Mouse (Mus musculus): Measurements from ENCODE around the gene Arid1a. TPM values are rescaled to one million over a fixed set of nuclear protein-coding genes. Genes with fewer than 3 reads are reported as not detected.

The Arid1a gene
- polyA plus RNA-seq, 1 experiment: 29.7 TPM

GRCm38 (mm10) chr4:133735282-133735681 is 21.3 kb downstream of the Arid1a start:
- DNase-seq (ENCODE audit: low read depth): no peak

- no peak for DNase-seq (ENCODE audit: low read depth)
Observed at GRCm38 (mm10) chr4:133730122-133730521, 26.4 kb downstream of the Arid1a start.

- no peak for DNase-seq (ENCODE audit: low read depth)
Observed at GRCm38 (mm10) chr4:133729541-133730093, 27.0 kb downstream of the Arid1a start.

GRCm38 (mm10) chr4:133729007-133729406 is 27.6 kb downstream of the Arid1a start:
- DNase-seq (ENCODE audit: low read depth): no peak

GRCm38 (mm10) chr4:133728256-133728655 is 28.3 kb downstream of the Arid1a start:
- DNase-seq (ENCODE audit: low read depth): no peak

- DNase-seq (ENCODE audit: low read depth): no peak
Observed at GRCm38 (mm10) chr4:133725706-133726105, 30.9 kb downstream of the Arid1a start.

GRCm38 (mm10) chr4:133719791-133720190 is 36.8 kb downstream of the Arid1a start:
- DNase-seq (ENCODE audit: low read depth): no peak

GRCm38 (mm10) chr4:133712755-133713154 is 43.8 kb downstream of the Arid1a start:
- no peak for DNase-seq (ENCODE audit: low read depth)

GRCm38 (mm10) chr4:133711307-133712076 is 45.1 kb downstream of the Arid1a start:
- DNase-seq (ENCODE audit: low read depth): no peak

GRCm38 (mm10) chr4:133709395-133709794 is 47.2 kb downstream of the Arid1a start:
- DNase-seq (ENCODE audit: low read depth): no peak

- DNase-seq (ENCODE audit: low read depth): no peak
Observed at GRCm38 (mm10) chr4:133707464-133707863, 49.1 kb downstream of the Arid1a start.

- no peak for DNase-seq (ENCODE audit: low read depth)
Observed at GRCm38 (mm10) chr4:133706956-133707355, 49.6 kb downstream of the Arid1a start.

- no peak for DNase-seq (ENCODE audit: low read depth)
Observed at GRCm38 (mm10) chr4:133705062-133705461, 51.5 kb downstream of the Arid1a start.

GRCm38 (mm10) chr4:133700905-133701368 is 55.6 kb downstream of the Arid1a start:
- no peak for DNase-seq (ENCODE audit: low read depth)

- DNase-seq (ENCODE audit: low read depth): no peak
Observed at GRCm38 (mm10) chr4:133695363-133695762, 61.2 kb downstream of the Arid1a start.

- DNase-seq (ENCODE audit: low read depth): no peak
Observed at GRCm38 (mm10) chr4:133690252-133690651, 66.3 kb downstream of the Arid1a start.

GRCm38 (mm10) chr4:133688417-133689067 is 68.0 kb downstream of the Arid1a start:
- no peak for DNase-seq (ENCODE audit: low read depth)

GRCm38 (mm10) chr4:133687126-133687525 is 69.4 kb downstream of the Arid1a start:
- DNase-seq (ENCODE audit: low read depth): no peak

- DNase-seq (ENCODE audit: low read depth): no peak
Observed at GRCm38 (mm10) chr4:133686512-133686911, 70.1 kb downstream of the Arid1a start.

GRCm38 (mm10) chr4:133680206-133680786 is 76.3 kb downstream of the Arid1a start:
- no peak for DNase-seq (ENCODE audit: low read depth)

GRCm38 (mm10) chr4:133679629-133680028 is 76.9 kb downstream of the Arid1a start:
- DNase-seq (ENCODE audit: low read depth): no peak

GRCm38 (mm10) chr4:133677266-133677665 is 79.3 kb downstream of the Arid1a start:
- DNase-seq (ENCODE audit: low read depth): no peak

All from gonadal fat pad, adult 2 months (tissue).